Mouse (Mus musculus) heart, adult 2 months (tissue): ENCODE data around the gene Epb41l4b.

Experiments used
- CTCF ChIP-seq: fragments of 200-600 bp; IDR thresholded peaks from 2 replicates; pipeline ENCODE4 v1.8.1; 2022; ENCODE audit warnings: antibody characterized with exemption, mild to moderate bottlenecking, moderate library complexity
- EP300 ChIP-seq: fragments of 200-500 bp; IDR thresholded peaks from 2 replicates; pipeline ENCODE4 v1.6.1; 2011; ENCODE audit warnings: low read depth, low read length, control low read depth; ENCODE audit not compliant: insufficient read depth
- POLR2A ChIP-seq: fragments of 200-500 bp; IDR thresholded peaks from 2 replicates; pipeline ENCODE4 v1.6.1; 2011; ENCODE audit warnings: mild to moderate bottlenecking, low read depth, low read length, control low read depth; ENCODE audit not compliant: insufficient read depth

DNA sequence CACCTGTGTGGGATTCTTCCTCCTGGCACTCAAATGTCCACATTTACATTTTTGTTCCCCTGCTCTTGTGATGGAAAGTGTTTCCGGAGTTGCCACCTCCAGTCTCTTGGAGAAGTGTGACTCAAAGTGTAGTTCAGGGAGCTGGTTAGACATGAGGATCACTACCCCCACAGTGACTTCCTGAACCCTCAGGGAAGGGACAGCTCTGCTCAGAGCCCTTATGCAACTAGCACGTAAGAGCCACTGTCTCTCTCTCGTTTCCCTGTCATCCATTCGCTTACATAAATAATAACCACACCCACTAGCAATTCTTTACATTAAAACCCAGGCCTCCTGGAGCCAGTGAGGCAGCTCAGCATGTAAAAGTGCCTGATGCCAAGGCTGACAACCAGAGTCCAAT, 111.8 kb downstream of the Epb41l4b start:
- TF ChIP-seq EP300: no peak
- TF ChIP-seq CTCF: no peak
- TF ChIP-seq POLR2A: no peak
